8 mouse cellular contexts compared by ENCODE assay signal in the genomic region with DNA sequence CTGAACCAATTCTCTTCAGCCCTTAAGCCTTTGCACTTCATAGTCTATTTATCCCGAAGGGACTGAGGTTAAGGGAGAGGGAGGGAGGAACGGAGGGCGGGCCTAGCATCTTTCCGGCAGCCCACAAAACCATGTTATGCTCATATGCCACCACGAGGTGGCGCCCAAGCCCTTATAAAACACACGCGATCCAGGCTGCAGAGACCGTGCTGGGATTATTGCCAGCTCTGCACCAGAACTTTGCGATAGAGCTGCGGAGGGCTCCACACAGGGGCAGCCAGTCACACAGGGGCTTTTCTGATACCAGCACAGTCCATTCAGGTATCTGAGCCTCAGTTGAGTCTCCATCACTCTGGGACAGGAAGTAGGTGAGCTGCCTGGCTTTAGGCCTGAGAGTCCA. TPM values are rescaled to one million over a fixed set of nuclear protein-coding genes. Genes with fewer than 3 reads are reported as not detected.
A peak's percentile ranks its signal among the peaks of the same experiment; 100 is the strongest.
DNase-seq lines count a peak whose midpoint lies in the region; ATAC-seq and TF ChIP-seq lines count a peak whose summit lies in the region.

No protein-coding gene starts in this region.

- peak; percentile 94 for TF ChIP-seq CTCF in liver, postnatal 0 days (IDR thresholded peaks at IDR 0.05; ENCODE audit: low read depth)
- TF ChIP-seq CTCF in olfactory bulb, adult 2 months (IDR thresholded peaks at IDR 0.05; ENCODE audit: insufficient read depth, low read depth, low read length): peak; percentile 91

- H3K27ac ChIP-seq in embryonic facial prominence, embryonic 14.5 days (replicated peaks; ENCODE audit: low read depth, low read length): no peak overlapping the region
- H3K27ac ChIP-seq in liver, postnatal 0 days (ENCODE audit: low read depth): no peak overlapping the region
- no peak overlapping the region for H3K27ac ChIP-seq in olfactory bulb, adult 2 months (ENCODE audit: insufficient read depth, low read depth, low read length)

- no peak overlapping the region for H3K9ac ChIP-seq in embryonic facial prominence, embryonic 14.5 days (ENCODE audit: low read depth, low read length)
- H3K9ac ChIP-seq in liver, postnatal 0 days (replicated peaks): no peak overlapping the region

- no peaks in the 10 kb centered on the region for H3K27me3 ChIP-seq in embryonic facial prominence, embryonic 14.5 days (replicated peaks; ENCODE audit: control insufficient read depth, insufficient read depth, low read length)
- 0 out of 2 replicates have a peak, but pooled peaks cover 4% of the 10 kb centered on the region for H3K27me3 ChIP-seq in liver, postnatal 0 days (ENCODE audit: insufficient read depth, low read length)

- no peaks in the 10 kb centered on the region for H3K36me3 ChIP-seq in embryonic facial prominence, embryonic 14.5 days (ENCODE audit: control insufficient read depth, insufficient read depth, low read length)
- H3K36me3 ChIP-seq in liver, postnatal 0 days (replicated peaks; ENCODE audit: insufficient read depth, low read length): no peaks in the 10 kb centered on the region

- ATAC-seq in embryonic facial prominence, embryonic 14.5 days (ENCODE audit: low read depth): peak; percentile 48
- ATAC-seq in liver, postnatal 0 days: peak; percentile 47

- H3K4me1 ChIP-seq in embryonic facial prominence, embryonic 14.5 days (ENCODE audit: control insufficient read depth, insufficient read depth, low read length): peaks cover under 1% of the 10 kb centered on the region; the same call in 1 of the 2 replicates
- H3K4me1 ChIP-seq in liver, postnatal 0 days (ENCODE audit: insufficient read depth): peaks cover 11% of the 10 kb centered on the region
- peaks cover 8% of the 10 kb centered on the region for H3K4me1 ChIP-seq in olfactory bulb, adult 2 months (ENCODE audit: control insufficient read depth, insufficient read depth, low read length)

- no peak for TF ChIP-seq POLR2A in olfactory bulb, adult 2 months (IDR thresholded peaks at IDR 0.05; ENCODE audit: insufficient read depth, low read depth, low read length)

- H3K4me2 ChIP-seq in embryonic facial prominence, embryonic 14.5 days (ENCODE audit: low read depth, low read length): no peak overlapping the region
- H3K4me2 ChIP-seq in liver, postnatal 0 days (ENCODE audit: low read depth, low read length): no peak overlapping the region

- H3K4me3 ChIP-seq in embryonic facial prominence, embryonic 14.5 days (ENCODE audit: low read depth, low read length): no peak overlapping the region
- no peak overlapping the region for H3K4me3 ChIP-seq in liver, postnatal 0 days (ENCODE audit: low read depth, low read length)
- no peak overlapping the region for H3K4me3 ChIP-seq in olfactory bulb, adult 2 months (ENCODE audit: insufficient read depth, low read depth, low read length)

- H3K9me3 ChIP-seq in embryonic facial prominence, embryonic 14.5 days (ENCODE audit: control insufficient read depth, low read length): no peaks in the 10 kb centered on the region
- no peaks in the 10 kb centered on the region for H3K9me3 ChIP-seq in liver, postnatal 0 days (ENCODE audit: low read length)

- DNase-seq in CD4-positive helper T cell, adult 2 months (ENCODE audit: low read depth, low spot score): peak; percentile 84
- DNase-seq in adrenal gland, postnatal 25 days: peak; percentile 89
- DNase-seq in embryonic facial prominence, embryonic 14.5 days (ENCODE audit: low spot score): peak; percentile 95
- peak; percentile 80 to 89 for DNase-seq in heart, adult 9 months (ENCODE audit: low spot score in 2 of 2)
- peak; percentile 90 to 94 for DNase-seq in kidney, postnatal 25 days
- peak; percentile 90 for DNase-seq in liver, postnatal 0 days
- DNase-seq in testis, postnatal 14 days (ENCODE audit: low spot score): peak; percentile 81

- TF ChIP-seq EP300 in liver, postnatal 0 days (IDR thresholded peaks at IDR 0.05; ENCODE audit: low read depth): no peak

- WGBS in embryonic facial prominence, embryonic 14.5 days: 0% methylated on average over 11 of the region's 11 CpGs
- 2% methylated on average over 11 of the region's 11 CpGs for WGBS in liver, postnatal 0 days (ENCODE audit: insufficient replicate concordance)
- under 1% methylated on average over 11 of the region's 11 CpGs for WGBS in olfactory bulb, adult 2 months

RNA-seq across cellular contexts. Expression of a gene that starts 12.1 kb away (rescaled TPM):
- 43.0 and 54.8 TPM in 2 replicates for total RNA-seq in adrenal gland, postnatal 25 days (2021)
- 46.0 and 46.9 TPM in 2 replicates for polyA plus RNA-seq in embryonic facial prominence, embryonic 14.5 days (2014; fragmentation: Nextera tagmentation; extraction: Ambion mirVana)
- polyA plus RNA-seq in liver, postnatal 0 days (2015; fragmentation: Nextera tagmentation; extraction: Ambion mirVana): 81.0 and 87.7 TPM in 2 replicates
- polyA plus RNA-seq in olfactory bulb, adult 2 months (2012; ENCODE audit: insufficient read depth, insufficient read length, low replicate concordance, missing spikeins): not detected in 2 replicates
